Mouse (Mus musculus): ENCODE results near the gene Gm44502.

GRCm38 (mm10) chr15:89426716-89427115 lies 2.8 kb downstream of the Gm44502 start:
- TF ChIP-seq CTCF (conservative IDR thresholded peaks at IDR 0.05; ENCODE audit: low read length): no peak
- TF ChIP-seq NANOG (IDR thresholded peaks at IDR 0.05; ENCODE audit: borderline replicate concordance, low read length): no peak

Data from E14TG2a.4 (cell line).